Mouse (Mus musculus): ENCODE measurements around the gene Il33. TPM values are rescaled to one million over a fixed set of nuclear protein-coding genes. Genes with fewer than 3 reads are reported as not detected.
A peak's percentile ranks its signal among the peaks of the same experiment; 100 is the strongest.

The Il33 gene
- 100 to 1,000 TPM in 3 of 4 experiments, 10 to 100 TPM in 1; 97.9 to 105 (median 103) TPM for total RNA-seq (2022)

DNA sequence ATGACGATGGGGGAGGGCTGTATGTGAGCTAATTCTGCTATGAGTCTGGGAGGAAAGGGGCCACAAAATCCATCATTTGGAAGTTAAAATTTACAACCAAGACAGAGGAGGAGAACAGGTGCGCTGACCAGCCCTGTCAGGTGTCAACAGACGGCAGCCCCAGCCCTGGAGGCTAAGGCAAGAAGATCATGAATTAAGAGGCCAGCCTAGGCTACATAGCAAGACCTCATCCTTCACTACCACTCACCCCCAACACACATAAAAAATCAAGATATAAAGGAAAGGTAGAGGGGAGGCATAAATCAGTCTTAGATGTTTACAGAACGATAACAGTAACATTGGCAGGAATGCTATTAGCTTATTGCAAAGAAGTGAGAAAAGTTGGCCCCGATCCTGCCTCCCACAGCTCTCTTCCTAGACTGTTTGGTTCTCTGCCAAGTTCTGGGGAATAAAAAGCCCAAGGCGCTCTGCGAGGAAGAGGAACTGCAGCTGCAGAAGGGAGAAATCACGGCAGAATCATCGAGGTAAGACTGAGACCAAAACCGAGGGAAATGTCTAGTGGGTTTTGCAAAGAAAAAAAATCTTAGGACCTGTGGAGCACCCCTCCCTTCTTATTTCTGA, at the start of gene Il33:
TSS of gene Il33 (plus strand) at position 477 of the 621 bp plus-strand sequence.
- peak; percentile 38 to 61 for DNase-seq (ENCODE audit: low spot score in 2 of 2)

DNA sequence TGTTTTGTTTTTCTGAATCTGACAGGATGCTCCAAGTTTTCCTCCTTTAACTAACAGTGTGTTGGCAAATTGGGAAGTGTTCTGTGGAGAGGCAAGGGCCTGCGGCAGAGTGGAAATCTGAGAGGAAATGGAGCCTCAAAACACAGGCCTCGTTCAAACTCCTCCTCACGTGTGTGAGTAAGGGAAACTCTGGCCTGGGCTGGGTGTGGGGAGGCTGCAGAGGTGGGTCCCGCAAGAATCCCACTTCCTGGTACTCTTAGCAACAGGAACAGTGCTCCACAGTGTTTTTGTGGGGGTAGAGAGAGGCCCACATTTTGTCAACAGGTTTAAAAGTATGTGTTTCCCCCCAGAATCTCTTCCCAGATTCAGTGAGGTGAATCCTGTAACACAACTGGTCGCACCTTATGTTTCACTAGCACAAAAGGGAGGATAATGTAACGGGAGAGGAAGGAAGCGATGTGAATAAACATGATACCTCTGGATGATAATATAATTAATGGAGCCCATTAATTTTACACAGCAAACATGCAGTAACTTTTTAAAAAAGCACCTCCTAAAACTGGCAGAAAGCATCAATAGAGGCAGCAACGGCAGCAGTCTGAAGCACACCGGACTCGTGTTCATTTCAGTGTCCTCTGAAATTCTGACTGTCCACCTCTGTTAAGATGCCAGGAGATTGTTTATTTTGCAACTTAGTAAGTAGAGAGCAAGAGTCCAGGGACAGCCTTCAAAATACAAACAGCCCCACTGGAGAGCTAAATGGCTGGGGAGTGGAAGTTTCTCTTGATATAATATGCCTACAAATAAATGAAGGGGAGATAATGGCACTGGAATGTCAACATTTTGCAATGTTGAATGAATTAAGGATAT, 47.3 kb upstream of the Il33 start:
- DNase-seq (ENCODE audit: low spot score in 2 of 2): no peak

DNA sequence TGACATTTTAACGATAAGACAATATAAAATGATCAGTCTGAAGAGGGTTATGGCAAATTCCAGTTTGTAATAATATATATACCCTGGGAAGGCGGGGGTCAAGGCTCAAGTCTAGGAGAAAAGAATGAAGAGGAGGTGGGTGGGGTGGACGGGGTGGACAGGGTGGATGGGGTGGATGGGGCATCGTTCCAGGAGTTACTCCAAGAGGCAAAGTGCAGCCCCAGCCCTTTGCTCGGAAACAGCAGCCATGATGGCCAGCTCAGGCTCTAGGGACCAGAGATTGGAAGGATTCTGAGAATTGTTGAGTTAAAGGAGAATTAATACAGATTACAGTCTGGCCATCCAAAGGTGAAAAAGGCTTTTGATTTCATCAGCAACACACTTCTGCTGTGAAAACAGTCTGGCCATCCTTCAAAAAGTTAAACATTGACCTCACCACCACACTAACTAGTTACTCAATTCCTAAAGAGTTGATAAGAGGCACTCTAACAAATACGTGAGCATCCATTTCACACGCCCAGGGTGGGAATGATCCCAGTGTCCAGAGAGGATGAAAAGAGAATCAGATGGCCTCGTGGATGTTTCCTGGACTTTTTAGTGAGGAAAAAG, 45.9 kb upstream of the Il33 start:
- no peak for DNase-seq (ENCODE audit: low spot score in 2 of 2)

DNA sequence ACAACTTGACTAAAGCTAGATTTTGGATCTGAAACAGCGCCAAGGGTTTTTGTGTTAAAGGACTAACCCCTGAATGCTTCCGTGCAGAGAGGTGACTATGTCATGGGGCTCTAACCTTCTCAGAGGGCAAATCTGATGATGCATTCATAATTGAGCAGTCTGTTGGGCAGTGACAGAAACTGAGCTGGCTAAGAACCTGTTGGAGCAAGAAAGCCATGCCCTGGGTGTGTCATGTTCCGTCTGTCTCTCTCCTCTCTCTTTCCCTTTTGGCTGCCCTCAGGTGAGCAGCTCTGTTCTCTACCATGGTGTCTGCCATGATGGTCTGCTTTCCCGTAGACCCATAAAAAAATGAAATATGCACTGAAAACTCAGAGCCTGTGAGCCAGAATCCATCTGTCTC, 44.0 kb upstream of the Il33 start:
- no peak for DNase-seq (ENCODE audit: low spot score in 2 of 2)

DNA sequence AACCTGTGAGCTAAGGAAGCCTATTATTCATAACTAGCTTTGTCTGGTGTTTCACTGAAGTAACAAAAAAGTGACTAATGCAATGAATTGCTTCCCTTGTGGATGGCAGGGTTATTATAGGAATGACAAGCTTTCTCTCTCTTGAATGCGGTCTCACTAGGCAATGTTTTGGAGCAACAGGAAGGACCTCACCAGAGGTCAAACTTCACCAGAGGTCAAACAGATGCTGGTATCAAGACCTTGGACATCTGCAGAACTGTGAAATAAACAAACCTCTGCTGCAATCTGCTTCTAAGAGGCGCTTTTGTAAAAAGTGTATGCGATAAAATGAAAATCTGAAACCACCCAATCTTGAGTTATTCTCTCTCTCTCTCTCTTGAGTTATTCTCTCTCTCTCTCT, 42.2 kb upstream of the Il33 start:
- DNase-seq (ENCODE audit: low spot score in 2 of 2): no peak

DNA sequence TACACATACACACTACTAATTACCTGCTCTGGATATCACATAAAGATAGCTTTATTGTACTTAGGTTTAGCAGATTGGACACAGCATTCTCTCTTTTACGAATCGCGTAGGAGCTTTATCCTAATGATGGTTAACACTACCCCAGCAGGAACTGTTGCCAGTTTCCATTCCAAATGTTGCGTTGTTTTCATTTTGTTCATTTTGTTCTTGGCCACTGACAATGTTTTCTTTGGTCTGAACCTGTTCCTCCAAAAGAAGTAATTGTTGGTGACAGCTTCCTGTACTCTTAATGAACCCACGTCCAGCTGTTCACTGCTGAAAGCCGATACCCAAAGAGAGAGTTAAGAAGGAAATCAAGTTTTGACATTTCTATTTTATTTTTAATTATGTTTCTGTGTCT, 39.4 kb upstream of the Il33 start:
- DNase-seq (ENCODE audit: low spot score in 2 of 2): no peak

DNA sequence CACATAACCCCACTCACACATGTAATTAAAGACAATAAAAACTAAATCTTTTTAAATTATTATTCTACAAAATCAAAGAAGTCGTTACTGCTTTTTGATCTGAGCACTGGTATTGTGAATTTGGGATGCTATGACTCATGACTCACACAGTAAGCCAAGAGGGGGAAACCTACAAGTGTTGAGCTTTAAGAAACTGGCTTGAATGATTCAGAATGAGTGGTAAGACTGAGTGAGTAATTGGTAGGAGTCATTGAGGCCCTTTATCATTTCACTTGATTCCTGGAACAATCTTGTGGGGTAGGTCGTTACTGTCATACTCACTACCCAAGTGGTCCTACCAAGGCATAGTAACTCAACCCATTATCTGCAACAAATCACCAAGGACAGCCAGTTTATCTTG, 37.4 kb upstream of the Il33 start:
- DNase-seq (ENCODE audit: low spot score in 2 of 2): no peak

DNA sequence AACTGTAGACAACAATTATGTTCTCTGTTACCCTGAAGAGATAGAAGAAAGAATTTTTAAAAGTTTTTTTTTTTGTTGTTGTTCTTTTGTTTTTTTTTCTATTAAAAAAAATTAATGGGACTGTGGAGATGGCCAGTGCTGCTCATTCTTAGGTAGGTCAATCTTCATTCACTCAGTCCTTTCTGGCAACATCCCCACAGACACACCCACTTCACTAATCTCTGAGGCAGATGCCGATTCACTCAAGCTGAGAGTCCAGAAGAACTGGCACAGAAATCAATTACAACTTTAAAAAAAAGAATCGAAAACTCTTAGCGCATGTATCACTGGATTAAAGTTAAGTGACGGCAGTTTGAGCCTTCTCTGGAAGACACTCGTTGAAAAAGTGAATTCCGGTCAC, 36.0 kb upstream of the Il33 start:
- DNase-seq (ENCODE audit: low spot score in 2 of 2): no peak

DNA sequence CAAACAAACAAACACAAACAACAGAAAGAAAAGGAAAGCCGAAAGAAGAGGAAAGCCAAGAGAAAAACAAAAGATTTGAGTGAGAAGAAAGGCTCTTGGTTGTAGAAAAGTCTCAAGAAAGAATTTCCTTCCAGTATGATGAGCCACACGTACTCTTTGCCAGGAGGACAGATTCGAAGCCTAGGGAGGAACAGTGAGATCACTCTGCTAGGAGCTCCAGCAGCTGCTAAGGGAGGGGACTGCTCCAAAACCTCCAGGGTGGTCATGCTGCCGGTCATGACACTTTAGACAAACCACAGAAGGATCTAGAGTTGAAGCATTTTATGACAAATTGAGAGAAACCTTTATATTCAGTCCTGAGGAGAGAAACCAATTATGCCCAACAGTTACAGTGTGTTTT, 32.9 kb upstream of the Il33 start:
- no peak for DNase-seq (ENCODE audit: low spot score in 2 of 2)

DNA sequence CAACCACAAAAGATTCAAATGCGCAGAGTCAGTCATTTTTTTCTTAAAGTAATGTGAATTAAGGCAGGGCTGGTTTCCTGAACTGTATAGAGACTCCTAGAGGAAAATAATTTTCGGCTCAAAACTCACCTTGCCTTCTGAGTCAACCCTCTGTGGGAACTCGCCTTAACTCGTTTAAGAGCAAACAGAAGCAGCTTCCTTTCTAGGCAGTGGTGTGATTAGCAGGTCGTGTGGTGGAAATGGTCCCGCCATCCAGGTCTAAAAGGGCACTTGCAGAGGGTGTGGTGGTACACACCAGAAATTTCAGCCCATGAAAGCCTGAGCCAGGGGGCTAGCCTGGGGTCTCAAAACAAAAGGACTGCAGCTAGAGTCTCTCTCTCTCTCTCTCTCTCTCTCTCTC, 32.1 kb upstream of the Il33 start:
- no peak for DNase-seq (ENCODE audit: low spot score in 2 of 2)

DNA sequence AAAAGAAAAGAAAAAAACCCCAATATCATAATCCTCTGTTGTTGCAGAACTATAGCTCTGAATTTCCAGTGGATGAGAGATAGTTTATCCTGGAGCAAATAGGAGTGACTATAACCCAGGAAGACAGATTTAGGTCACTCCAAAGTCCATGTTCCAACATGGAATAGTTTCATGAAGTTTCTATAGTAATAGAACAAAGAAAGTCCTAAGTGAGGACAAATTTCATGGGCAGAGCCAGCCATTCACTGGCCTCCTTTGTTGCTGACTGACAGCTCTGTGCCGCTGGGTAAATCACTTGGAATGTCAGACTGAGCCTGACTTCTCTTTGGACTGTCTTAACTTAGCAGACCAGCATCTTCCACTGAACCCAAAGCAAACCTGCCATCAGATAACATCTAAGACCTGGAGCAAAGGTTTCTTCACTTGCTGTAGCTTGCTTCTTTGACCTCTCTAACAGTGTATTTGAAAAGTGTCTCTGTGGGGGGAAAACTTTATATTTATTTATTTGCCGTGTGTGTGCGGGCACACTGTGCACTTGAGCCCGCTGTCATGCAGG, 31.1 kb upstream of the Il33 start:
- DNase-seq (ENCODE audit: low spot score in 2 of 2): no peak

DNA sequence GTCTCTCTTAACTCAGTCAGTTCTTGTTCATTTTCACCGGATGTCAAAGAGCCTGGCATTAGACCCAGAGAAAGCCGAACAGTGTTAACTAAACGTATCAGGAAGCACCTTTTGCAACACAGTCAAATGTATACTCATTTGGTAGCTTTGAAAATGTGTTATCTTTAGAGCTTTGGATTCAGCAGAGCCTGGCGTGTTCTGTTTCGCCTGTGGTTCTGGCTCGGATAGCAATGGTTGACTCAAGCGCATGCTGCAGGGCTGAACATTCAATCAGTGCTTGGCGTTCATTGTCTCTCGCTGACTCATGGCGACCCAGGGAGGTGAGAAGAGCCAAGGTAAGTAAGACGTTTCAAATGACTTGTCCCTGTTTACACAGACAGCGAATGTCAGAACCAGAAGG, 30.5 kb upstream of the Il33 start:
- DNase-seq (ENCODE audit: low spot score in 2 of 2): no peak

DNA sequence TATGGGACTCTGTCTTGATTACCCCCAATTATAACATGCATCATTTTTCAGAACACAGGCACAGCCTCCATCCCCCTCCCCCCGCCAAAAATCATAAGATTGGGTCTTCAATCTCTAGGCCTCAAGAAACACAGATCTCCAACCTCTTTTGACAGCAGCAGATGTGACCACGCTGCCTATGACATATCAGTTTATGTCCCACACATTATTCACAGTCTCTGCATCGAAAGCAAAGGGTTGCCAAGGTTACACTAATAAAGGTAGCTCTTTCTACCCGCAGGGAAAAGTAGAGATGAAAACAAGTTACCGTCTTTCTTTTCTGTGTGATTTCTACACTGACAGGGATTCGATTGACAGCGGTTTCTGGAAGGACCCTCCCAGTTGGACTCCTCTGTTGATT, 29.9 kb upstream of the Il33 start:
- no peak for DNase-seq (ENCODE audit: low spot score in 2 of 2)

DNA sequence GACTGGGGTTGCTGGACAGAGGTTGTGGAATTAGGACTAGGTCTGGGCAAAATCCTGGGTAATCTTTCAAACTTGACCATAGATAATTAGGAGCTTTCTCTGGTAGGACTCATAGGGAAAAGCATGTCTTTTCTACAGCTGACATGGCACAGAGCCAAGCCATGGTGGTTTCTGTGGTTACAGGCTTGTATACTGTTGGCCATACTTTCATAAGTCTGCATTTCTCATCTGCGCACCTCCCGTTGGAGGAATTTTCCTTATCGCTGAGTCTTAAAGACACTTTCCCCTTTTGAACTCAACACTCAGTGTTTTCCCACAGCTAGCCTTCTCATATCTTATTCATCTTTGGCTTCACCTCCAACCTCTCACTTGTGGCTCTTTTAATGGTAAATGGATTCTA, 24.6 kb upstream of the Il33 start:
- no peak for DNase-seq (ENCODE audit: low spot score in 2 of 2)

DNA sequence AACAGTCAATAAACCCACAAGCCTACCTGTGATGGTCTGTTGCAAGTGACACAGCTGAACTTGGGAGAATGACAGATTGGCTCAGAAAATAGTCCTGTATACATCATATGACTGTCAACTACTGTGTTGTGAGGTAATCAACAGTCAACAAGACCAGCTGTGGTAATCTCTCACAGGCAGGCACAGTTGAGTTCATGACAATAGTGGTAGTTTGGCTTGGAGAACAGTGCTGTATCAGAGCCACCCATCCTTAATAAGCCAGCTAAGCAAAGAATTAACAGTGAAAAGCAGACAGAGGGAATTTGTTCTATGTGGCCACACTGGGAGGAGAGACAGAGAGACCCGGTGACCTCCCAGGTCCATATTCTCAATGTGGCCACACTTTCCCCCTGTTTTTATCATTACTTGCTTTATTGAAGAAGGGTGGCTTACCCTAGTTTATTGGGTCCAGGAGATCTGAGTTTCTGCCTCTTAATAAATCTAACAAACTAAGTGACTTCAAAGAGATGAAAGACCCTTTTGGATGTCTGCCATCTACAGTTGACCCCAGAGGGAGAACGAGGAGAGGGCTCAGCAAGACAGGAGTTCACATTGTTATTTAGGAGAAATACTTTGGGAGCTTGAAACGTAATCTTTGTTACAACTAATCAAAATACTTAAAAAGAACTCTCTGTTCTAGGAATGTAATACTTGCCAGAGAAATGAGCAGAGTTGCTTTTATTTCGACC, 22.4 kb upstream of the Il33 start:
- DNase-seq (ENCODE audit: low spot score in 2 of 2): peak in 1 of 2 experiments; percentile 24

DNA sequence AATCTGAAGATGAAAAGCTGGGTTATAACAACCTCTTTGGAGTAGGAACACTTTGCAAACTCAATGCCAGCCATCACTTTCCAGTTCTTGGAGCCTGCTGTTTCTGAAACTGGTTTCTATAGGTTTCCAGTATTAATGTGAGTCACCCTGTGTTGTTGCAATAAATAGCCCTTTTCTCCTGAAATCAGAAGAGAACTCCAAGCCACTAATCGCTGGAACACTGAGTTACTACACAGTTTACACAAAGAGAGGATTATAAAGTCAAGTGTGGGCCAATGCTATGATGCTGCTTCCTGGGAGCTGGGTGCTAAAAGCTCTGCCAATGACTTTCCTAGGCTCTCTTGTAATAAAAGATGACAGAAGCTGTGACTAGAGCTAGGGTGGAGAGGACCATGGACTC, 19.0 kb upstream of the Il33 start:
- DNase-seq (ENCODE audit: low spot score in 2 of 2): no peak

DNA sequence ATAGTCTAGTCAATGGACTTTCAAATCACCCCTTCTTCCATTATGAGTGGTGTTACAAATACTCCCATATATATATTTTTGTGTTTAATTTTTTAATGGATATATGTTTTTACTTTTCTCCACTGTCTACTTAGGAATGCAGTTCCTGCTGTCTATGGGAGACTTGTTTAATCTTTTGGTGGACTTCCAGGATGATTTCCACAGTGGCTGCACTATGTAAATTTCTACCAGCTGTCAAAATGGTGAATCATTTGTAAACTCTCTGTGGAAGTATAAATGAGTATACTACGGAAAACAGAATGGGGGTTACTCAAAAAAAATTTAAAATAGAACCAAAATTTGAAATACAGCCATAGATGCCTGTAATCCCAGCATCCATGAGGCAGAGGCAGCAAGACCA, 15.7 kb upstream of the Il33 start:
- DNase-seq (ENCODE audit: low spot score in 2 of 2): no peak

DNA sequence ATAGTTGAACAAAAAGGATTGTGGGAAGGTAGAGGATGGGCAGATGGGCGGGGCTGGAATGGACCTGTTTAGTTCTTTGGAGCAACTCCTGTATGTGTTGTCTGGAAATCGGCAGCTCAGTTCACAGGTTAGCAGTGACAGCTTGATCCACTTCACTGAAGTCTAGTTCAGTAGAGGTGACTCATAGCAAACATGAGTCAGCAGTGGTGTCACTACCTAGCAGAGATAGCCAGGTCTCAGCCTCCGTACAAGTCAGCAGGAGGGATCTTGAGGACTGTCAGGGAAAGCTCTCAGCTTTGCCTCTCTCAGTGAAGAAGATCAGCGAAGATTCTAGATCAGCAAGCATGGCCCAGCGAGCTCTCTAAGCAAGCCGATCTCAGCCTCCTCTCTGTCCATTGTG, 13.0 kb upstream of the Il33 start:
- no peak for DNase-seq (ENCODE audit: low spot score in 2 of 2)

DNA sequence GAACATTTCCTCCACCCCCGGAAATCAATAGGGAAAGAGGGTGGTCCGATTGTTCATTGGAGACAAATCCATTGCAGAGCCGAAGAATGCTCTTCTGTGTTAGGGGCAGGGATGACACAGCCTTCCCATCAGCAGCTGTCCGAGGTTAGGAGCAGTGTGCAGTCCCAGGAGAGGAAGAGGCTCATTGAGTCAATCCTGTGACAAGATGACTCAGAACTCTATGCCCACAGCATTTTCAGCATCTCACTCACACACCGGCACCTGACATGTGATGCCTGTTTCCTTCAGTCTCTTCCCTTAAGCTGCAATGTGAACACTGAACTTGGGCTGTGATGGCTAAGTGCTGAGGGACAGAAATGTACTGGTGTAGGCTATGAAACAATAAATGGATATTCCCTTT, 7.5 kb upstream of the Il33 start:
- peak in 1 of 2 experiments; percentile 27 for DNase-seq (ENCODE audit: low spot score in 2 of 2)

DNA sequence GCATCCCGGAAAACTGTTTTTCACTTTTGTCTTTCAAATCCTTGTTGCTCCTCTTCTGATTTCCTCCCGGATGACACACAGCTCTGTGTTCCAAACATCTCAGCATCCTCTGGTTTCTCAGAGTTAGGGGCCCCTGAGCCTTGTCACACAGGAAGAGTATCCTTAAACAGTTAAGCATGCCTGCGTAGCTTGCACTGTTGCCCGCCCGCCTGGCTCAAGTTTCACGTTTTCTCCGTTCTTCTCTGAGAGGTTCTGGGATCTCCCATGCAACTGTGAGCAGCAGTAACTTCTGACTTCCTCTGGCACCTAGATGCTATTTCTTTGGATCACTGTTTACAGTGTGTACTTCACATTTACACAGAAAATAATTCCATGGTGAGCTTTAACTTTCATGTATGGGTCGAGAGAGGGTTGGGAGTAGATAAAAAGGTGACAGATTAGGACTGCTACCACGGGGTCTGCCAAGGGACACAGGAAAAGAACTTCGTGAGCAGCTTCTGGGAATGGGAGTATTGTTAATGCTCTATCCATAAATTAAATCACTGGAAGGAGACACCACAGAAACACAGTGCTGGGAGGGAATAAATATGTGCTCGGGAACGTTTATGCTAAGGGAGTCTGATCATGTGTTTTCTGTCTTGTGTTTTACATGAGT, 1.3 kb downstream of the Il33 start:
- no peak for DNase-seq (ENCODE audit: low spot score in 2 of 2)

DNA sequence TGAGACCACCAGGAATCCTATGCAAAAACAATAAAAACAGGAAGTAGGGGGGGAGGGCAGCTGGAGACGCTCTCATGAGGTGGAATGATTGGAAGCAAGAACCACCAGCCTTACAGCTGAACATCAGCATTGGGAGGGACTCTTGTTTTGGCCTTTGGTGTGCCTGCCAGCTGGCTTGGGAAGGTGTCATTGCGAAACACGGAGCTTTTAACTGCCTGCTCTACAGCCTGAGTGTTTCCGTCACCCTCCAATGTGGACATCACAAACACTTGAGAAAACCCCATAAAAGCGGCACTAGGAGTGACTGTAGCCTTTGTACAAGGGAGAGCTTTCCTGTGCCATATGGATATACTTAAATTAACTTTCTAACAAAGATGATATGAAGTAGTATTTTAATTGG, 5.4 kb downstream of the Il33 start:
- DNase-seq (ENCODE audit: low spot score in 2 of 2): no peak
